Mouse (Mus musculus): ENCODE measurements at regions not wholly inside any gene's neighbourhood (a gene's known extent, or its start where the extent isn't known, plus 50 kb on each side); places are given as distances from the start of the nearest gene placed in this dataset.

DNA sequence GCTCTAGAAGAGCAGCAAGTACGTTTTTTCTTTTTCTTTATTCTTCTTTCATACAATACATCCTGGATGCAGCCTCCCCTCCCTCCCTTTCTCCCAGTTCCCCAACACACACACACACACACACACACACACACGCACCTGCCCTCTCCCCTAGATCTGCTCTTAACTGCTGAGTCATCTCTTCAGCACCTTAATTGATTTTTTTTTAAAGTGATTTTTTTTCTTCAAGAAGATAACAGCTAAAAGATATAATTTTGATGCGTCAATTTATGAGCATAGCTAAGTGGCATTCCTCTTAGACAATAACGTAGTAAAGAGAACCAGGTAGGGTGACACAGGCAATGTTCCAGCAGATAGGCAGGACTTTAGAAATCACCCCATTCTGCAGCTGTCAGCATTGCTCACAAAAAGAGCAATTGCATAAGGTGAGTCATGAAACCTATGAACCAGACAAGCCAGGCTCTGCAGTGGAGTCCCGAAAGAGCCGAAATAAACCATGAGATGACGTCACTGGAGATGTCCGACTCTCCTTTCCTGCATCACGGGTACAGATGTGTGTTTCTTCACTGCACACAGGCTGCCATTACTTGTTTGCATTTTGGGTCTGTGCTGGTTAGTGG lies 63.9 kb upstream of the Tnrc6a start:
- no peak for DNase-seq

DNA sequence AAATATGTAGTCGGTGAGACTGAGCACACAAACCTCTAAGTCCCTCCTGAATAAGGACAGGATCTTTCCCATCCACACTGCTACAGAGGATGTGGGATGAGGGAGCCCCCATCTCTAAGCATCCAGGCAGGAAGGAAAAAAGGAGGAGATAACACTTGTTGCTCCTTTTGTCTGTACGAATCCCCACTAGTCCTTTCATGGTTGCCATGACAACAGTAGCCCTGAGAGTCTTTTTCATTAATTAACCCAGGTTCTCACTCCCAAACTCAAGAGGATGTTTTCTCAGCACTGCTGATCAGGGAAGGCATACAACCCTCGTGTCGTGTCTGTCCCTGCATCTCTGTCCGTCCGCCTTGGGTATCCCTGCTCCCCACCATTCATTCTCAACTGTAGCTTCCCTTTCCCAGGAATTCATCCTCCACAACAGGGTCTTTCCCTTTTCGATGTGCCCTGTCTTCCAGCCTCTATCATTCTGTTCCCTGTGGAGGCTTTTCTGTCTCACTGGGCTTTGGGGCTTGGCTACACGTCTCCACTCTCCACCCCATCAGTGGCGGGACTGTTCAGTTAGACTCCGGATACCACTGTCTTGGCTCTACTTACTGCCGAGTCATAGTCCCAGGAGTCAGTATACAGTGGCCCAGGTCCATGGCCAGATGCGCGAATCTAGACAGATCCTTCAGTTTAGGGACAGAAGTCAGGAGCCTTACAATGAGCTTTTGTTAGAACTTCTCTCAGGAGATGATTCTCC lies 60.2 kb upstream of the Tnrc6a start:
- DNase-seq: no peak

DNA sequence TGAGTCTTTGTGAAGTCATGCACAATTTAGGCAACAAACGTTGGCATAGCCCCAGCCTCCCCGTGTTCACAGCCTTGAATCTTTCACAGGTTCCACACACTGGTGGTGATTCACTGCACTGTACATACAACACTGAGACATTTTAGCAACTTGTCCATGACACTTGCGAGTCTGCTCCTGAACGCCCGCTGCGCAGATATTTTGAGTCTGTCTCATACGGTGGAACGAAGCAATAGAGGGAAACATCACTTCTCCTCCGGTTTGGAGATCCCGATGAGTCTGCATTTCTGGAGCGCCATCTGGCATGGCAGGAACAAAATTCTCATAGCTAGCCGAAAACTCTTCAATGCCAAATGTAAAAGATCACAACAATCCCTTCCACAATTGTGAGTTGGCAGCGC lies 57.7 kb upstream of the Tnrc6a start:
- DNase-seq: no peak

DNA sequence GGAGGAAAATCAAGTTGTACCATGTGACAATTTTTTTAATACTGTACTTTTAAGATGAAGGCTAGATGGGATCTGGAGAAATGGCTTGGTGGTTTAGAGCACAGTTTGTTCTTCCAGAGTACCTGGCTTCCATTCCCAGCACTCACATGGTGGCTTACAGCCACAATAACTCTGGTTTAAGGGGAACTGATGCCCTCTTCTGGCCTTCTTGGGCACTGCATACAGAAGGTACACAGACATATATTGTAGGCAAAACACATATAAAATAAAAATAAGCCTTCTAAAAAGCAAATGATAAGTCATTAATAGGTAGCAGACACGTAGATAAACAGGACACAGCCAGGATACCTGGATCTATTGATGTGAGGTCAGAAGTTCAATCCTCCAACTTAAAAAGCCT lies 56.3 kb upstream of the Tnrc6a start:
- no peak for DNase-seq

DNA sequence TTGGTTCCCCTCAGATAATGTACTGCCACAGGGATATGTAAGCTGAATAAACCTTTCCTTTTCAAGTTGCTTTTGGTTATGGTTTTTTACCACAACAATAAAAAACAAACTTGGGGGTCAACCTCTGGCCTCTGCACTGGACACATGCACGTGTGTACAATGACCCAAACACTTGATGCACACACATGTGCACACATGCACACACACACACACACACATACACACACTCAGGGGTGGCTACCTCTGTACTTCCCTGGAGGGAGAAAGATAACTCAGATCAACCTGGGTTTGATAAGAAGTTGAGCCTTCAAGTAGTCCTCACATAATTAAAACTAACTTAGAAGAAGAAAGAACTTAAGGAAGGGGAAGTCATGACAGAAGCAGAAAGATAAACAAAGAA lies 55.4 kb upstream of the Tnrc6a start:
- no peak for DNase-seq

DNA sequence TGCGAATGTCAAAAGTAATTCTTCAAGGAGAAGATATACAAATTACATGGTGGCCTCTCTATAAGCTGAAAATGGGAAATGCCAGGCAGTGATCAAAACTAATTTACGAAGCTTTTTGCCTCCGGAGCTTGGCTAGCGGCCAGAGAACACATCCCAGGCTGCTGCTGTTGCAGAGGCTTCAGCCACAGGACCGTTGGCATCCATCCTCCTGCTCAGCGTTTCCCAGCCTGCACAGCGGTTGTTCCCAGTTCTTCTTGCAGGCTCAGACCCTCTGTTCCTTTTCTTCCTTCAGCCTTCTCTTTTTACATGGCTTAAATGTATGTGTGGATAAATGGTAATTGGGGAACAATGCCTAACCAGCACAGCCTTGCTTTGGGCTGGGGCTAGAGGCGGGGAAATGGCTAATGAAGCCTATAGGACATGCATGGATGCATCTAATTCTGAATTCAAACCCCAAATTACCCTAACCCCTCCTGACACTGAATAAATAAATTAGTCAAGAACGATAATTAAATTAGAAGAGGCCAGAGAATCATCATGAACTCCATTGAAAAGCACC lies 54.9 kb upstream of the Tnrc6a start:
- peak; percentile 8 for DNase-seq

GRCm38 (mm10) chr7:123069280-123069679 lies 54.4 kb upstream of the Tnrc6a start:
- DNase-seq: no peak

GRCm38 (mm10) chr7:123070861-123071260 lies 52.8 kb upstream of the Tnrc6a start:
- DNase-seq: no peak
